Mouse (Mus musculus) heart, postnatal 36 days (tissue): ENCODE measurements around the gene Themis2. TPM values are rescaled to one million over a fixed set of nuclear protein-coding genes. Genes with fewer than 3 reads are reported as not detected.

Source experiments
- total RNA-seq, 2 experiments: library from RNA; stranded (reverse); gene quantifications; 2 replicates each; pipeline ENCODE4 v1.2.3; 2021

Gene Themis2
- total RNA-seq, 2 experiments from 2014 or later, result 2.2 to 2.9 TPM

Other genes starting within 250 kb of the Themis2 start
- gene Ptafr, start 232.3 kb downstream of the Themis2 start, total RNA-seq, result 1 to 10 TPM; 1.8 to 3.2 TPM
- 10 to 100 TPM; 28.2 to 35.0 TPM for gene Eya3, start 157.4 kb downstream of the Themis2 start, total RNA-seq
- 1 to 10 TPM; 1.7 to 1.9 TPM for gene Xkr8, start 63.8 kb downstream of the Themis2 start, total RNA-seq
- under 1 TPM; 0.61 to 0.89 TPM for gene Smpdl3b, start 39.1 kb downstream of the Themis2 start, total RNA-seq
- 10 to 100 TPM; 11.6 to 15.0 TPM for gene Rpa2, start 28.1 kb downstream of the Themis2 start, total RNA-seq
- gene Ppp1r8, start 46.8 kb upstream of the Themis2 start, total RNA-seq, result 10 to 100 TPM; 16.6 to 18.8 TPM
- 10 to 100 TPM; 36.4 to 36.7 TPM for gene Stx12, start 88.1 kb upstream of the Themis2 start, total RNA-seq
- 10 to 100 TPM; 42.3 to 46.4 TPM for gene Fam76a, start 126.2 kb upstream of the Themis2 start, total RNA-seq
- under 1 TPM; 0.31 to 0.60 TPM for gene Fgr, start 177.7 kb upstream of the Themis2 start, total RNA-seq
- 10 to 100 TPM; 41.9 to 50.8 TPM for gene Ahdc1, start 214.9 kb upstream of the Themis2 start, total RNA-seq